Mouse (Mus musculus): ENCODE results near the gene Gm5796. TPM values are rescaled to one million over a fixed set of nuclear protein-coding genes. Genes with fewer than 3 reads are reported as not detected.
"Not testable (repeated sequence)": the region's sequence is repeated elsewhere in the genome, so short reads cannot be mapped to it uniquely, and the experiment has no call there.

Gm5796 gene
- polyA plus RNA-seq (2012; ENCODE audit: insufficient read depth, insufficient read length, low replicate concordance, missing spikeins) = not detected in 2 replicates

GRCm38 (mm10) chr14:4023641-4024040 is at the start of gene Gm5796:
TSS of gene Gm5796 (plus strand) at chr14:4023941.
- not testable (repeated sequence) for H3K4me1 ChIP-seq (ENCODE audit: control insufficient read depth, insufficient read depth, low read length); H3K4me3 ChIP-seq (ENCODE audit: insufficient read depth, low read depth, low read length); H3K27ac ChIP-seq (ENCODE audit: insufficient read depth, low read depth, low read length)
- 83% methylated on average over 1 of the region's 3 CpGs for WGBS

GRCm38 (mm10) chr14:3998094-3998493 is 25.6 kb upstream of the Gm5796 start, which contains the start of gene Gm3099:
TSS of gene Gm3099 (plus strand) at chr14:3998394.
- H3K27ac ChIP-seq (ENCODE audit: insufficient read depth, low read depth, low read length); H3K4me3 ChIP-seq (ENCODE audit: insufficient read depth, low read depth, low read length); H3K4me1 ChIP-seq (ENCODE audit: control insufficient read depth, insufficient read depth, low read length): not testable (repeated sequence)
- WGBS = 100% methylated on average over 2 of the region's 3 CpGs

DNA sequence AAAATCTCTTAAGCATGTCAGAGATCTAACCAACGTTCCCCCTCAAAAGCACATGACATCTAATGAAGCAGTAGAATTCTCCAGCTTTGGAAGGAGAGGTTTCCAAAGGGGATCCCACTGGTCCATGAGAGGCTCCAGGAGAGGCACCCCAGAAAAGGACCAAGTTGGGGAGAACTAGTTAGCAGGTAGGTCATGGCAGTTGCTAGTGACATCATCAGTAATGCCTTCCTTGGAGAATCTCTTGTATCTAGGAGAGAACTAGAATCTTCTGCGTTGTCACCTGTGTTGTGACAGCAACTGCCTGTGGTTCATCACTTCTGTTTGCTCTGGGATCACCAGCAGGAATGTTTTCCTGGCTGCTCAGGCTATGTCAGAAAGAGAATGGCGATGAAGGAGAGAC is 60.1 kb downstream of the Gm5796 start, which contains the start of gene Gm3115:
TSS of gene Gm3115 (plus strand) at position 301 of the 400 bp plus-strand sequence.
- not testable (repeated sequence) for H3K4me3 ChIP-seq (ENCODE audit: insufficient read depth, low read depth, low read length); H3K4me1 ChIP-seq (ENCODE audit: control insufficient read depth, insufficient read depth, low read length); H3K27ac ChIP-seq (ENCODE audit: insufficient read depth, low read depth, low read length)
- WGBS = 68% methylated on average over 3 of the region's 3 CpGs

Other genes with a start within 250 kb of the Gm5796 start
- not detected in 2 replicates for gene Gm3002, start 213.9 kb upstream of the Gm5796 start, polyA plus RNA-seq (2012; ENCODE audit: insufficient read depth, insufficient read length, low replicate concordance, missing spikeins)
- gene Gm3033, start 177.7 kb upstream of the Gm5796 start, polyA plus RNA-seq (2012; ENCODE audit: insufficient read depth, insufficient read length, low replicate concordance, missing spikeins) = not detected in 2 replicates
- gene Gm2916, start 139.8 kb upstream of the Gm5796 start, polyA plus RNA-seq (2012; ENCODE audit: insufficient read depth, insufficient read length, low replicate concordance, missing spikeins) = not detected in 2 replicates
- gene Gm3029, start 92.2 kb upstream of the Gm5796 start, polyA plus RNA-seq (2012; ENCODE audit: insufficient read depth, insufficient read length, low replicate concordance, missing spikeins) = not detected in 2 replicates
- not detected in 2 replicates for gene Gm3095, start 60.4 kb upstream of the Gm5796 start, polyA plus RNA-seq (2012; ENCODE audit: insufficient read depth, insufficient read length, low replicate concordance, missing spikeins)
- not detected in 2 replicates for gene Gm3099, start 25.5 kb upstream of the Gm5796 start, polyA plus RNA-seq (2012; ENCODE audit: insufficient read depth, insufficient read length, low replicate concordance, missing spikeins)
- not detected in 2 replicates for gene Gm3115, start 60.2 kb downstream of the Gm5796 start, polyA plus RNA-seq (2012; ENCODE audit: insufficient read depth, insufficient read length, low replicate concordance, missing spikeins)
- not detected in 2 replicates for gene Gm8108, start 86.6 kb downstream of the Gm5796 start, polyA plus RNA-seq (2012; ENCODE audit: insufficient read depth, insufficient read length, low replicate concordance, missing spikeins)
- gene Gm3127, start 141.1 kb downstream of the Gm5796 start, polyA plus RNA-seq (2012; ENCODE audit: insufficient read depth, insufficient read length, low replicate concordance, missing spikeins) = not detected in 2 replicates
- not detected in 2 replicates for gene Gm2974, start 158.6 kb downstream of the Gm5796 start, polyA plus RNA-seq (2012; ENCODE audit: insufficient read depth, insufficient read length, low replicate concordance, missing spikeins)
- not detected in 2 replicates for gene Gm3138, start 225.7 kb downstream of the Gm5796 start, polyA plus RNA-seq (2012; ENCODE audit: insufficient read depth, insufficient read length, low replicate concordance, missing spikeins)

Measured in olfactory bulb, adult 2 months (tissue).